Mouse (Mus musculus) liver, embryonic 15.5 days (tissue): ENCODE results near the gene Fbn1. TPM values are rescaled to one million over a fixed set of nuclear protein-coding genes. Genes with fewer than 3 reads are reported as not detected.

ENCODE experiments used
- ATAC-seq: fragments of 200-750 bp; cut with Nextera tagmentation; 2 replicates; pipeline ENCODE4 v1.8.0; 2017; ENCODE audit warnings: moderate number of reproducible peaks, mild to moderate bottlenecking, moderate library complexity; ENCODE audit not compliant: insufficient read depth
- H3K27ac ChIP-seq: fragments of 300-500 bp; sonication (generic); replicated peaks from 2 replicates; pipeline ENCODE4 v1.5.1; 2015; ENCODE audit warnings: mild to moderate bottlenecking, inconsistent platforms
- H3K27me3 ChIP-seq: fragments of 300-500 bp; sonication (generic); 2 replicates; pipeline ENCODE4 v1.6.1; 2015; ENCODE audit warnings: mild to moderate bottlenecking, inconsistent platforms
- H3K36me3 ChIP-seq: fragments of 300-500 bp; sonication (generic); replicated peaks from 2 replicates; pipeline ENCODE4 v1.6.1; 2015; ENCODE audit warnings: moderate library complexity, mild to moderate bottlenecking, inconsistent platforms
- H3K4me1 ChIP-seq: fragments of 300-500 bp; sonication (generic); replicated peaks from 2 replicates; pipeline ENCODE4 v1.6.1; 2015; ENCODE audit warnings: inconsistent platforms
- H3K4me2 ChIP-seq: fragments of 300-500 bp; sonication (generic); 2 replicates; pipeline ENCODE4 v1.6.1; 2015; ENCODE audit warnings: moderate library complexity, mild to moderate bottlenecking, inconsistent platforms
- H3K4me3 ChIP-seq: fragments of 300-500 bp; sonication (generic); replicated peaks from 2 replicates; pipeline ENCODE4 v1.5.1; 2015; ENCODE audit warnings: mild to moderate bottlenecking, inconsistent platforms
- H3K9ac ChIP-seq: fragments of 300-500 bp; sonication (generic); 2 replicates; pipeline ENCODE4 v1.6.1; 2015; ENCODE audit warnings: moderate library complexity, mild to moderate bottlenecking, inconsistent platforms
- H3K9me3 ChIP-seq: fragments of 300-500 bp; sonication (generic); replicated peaks from 2 replicates; pipeline ENCODE4 v1.6.1; 2016; ENCODE audit warnings: inconsistent platforms
- WGBS: fragments of 180-500 bp; shearing (Covaris S2); methylation state at CpG from one replicate; pipeline ENCODE4 v1.1.7; 2015; ENCODE audit warnings: mixed read lengths; ENCODE audit not compliant: insufficient replicate concordance; 5-methylcytosine and 5-hydroxymethylcytosine counted together
- polyA plus RNA-seq: library from polyadenylated mRNA; unstranded; fragments of >200 nt; fragmentation: Nextera tagmentation; extraction: Ambion mirVana; gene quantifications from 2 replicates; pipeline ENCODE4 v1.2.1, GENCODE M21; 2015

Fbn1 gene
- polyA plus RNA-seq, 1 experiment from 2014 or later = 1.1 TPM

GRCm38 (mm10) chr2:125496696-125497095 is 11.1 kb downstream of the Fbn1 start:
- H3K4me2 ChIP-seq = no peak overlapping the region
- H3K9ac ChIP-seq = no peak overlapping the region
- no peaks in the 10 kb centered on the region for H3K4me1 ChIP-seq
- H3K27me3 ChIP-seq = 0 out of 2 replicates have a peak, but pooled peaks cover 3% of the 10 kb centered on the region
- no peak overlapping the region for H3K4me3 ChIP-seq
- H3K27ac ChIP-seq = no peak overlapping the region
- WGBS = 52% methylated on average over 5 of the region's 5 CpGs
- no peaks in the 10 kb centered on the region for H3K36me3 ChIP-seq
- no peaks in the 10 kb centered on the region for H3K9me3 ChIP-seq
- no peak for ATAC-seq

GRCm38 (mm10) chr2:125494831-125495812 is 12.7 kb downstream of the Fbn1 start:
- WGBS = 58% methylated on average over 20 of the region's 20 CpGs
- Histone ChIP-seq H3K36me3 (no peaks in the 10 kb centered on the region), H3K4me2 (no peak overlapping the region), H3K27me3 (no peaks in the 10 kb centered on the region), H3K4me1 (no peaks in the 10 kb centered on the region), H3K4me3 (no peak overlapping the region), H3K9ac (no peak overlapping the region), H3K9me3 (no peaks in the 10 kb centered on the region), H3K27ac (no peak overlapping the region)
- no peak for ATAC-seq

GRCm38 (mm10) chr2:125494291-125494690 is 13.5 kb downstream of the Fbn1 start:
- H3K4me2 ChIP-seq = no peak overlapping the region
- H3K27me3 ChIP-seq = no peaks in the 10 kb centered on the region
- no peaks in the 10 kb centered on the region for H3K4me1 ChIP-seq
- 79% methylated on average over 2 of the region's 2 CpGs for WGBS
- no peak overlapping the region for H3K9ac ChIP-seq
- H3K4me3 ChIP-seq = no peak overlapping the region
- ATAC-seq = no peak
- H3K27ac ChIP-seq = no peak overlapping the region
- no peaks in the 10 kb centered on the region for H3K36me3 ChIP-seq
- no peaks in the 10 kb centered on the region for H3K9me3 ChIP-seq

- H3K4me2 ChIP-seq = no peak overlapping the region
- whole genome bisulfite sequencing = 37% methylated on average over 15 of the region's 15 CpGs
- no peak overlapping the region for H3K9ac ChIP-seq
- no peak overlapping the region for H3K27ac ChIP-seq
- no peak for ATAC-seq
- no peaks in the 10 kb centered on the region for H3K27me3 ChIP-seq
- no peaks in the 10 kb centered on the region for H3K4me1 ChIP-seq
- no peaks in the 10 kb centered on the region for H3K9me3 ChIP-seq
- no peaks in the 10 kb centered on the region for H3K36me3 ChIP-seq
- H3K4me3 ChIP-seq = no peak overlapping the region
These were observed 15.5 kb downstream of the Fbn1 start for GRCm38 (mm10) chr2:125492050-125492900.

- Histone ChIP-seq H3K9ac (no peak overlapping the region), H3K9me3 (no peaks in the 10 kb centered on the region), H3K4me2 (no peak overlapping the region), H3K27ac (no peak overlapping the region), H3K4me3 (no peak overlapping the region), H3K4me1 (no peaks in the 10 kb centered on the region), H3K27me3 (no peaks in the 10 kb centered on the region), H3K36me3 (no peaks in the 10 kb centered on the region)
- 69% methylated on average over 1 of the region's 1 CpGs for WGBS
- no peak for ATAC-seq
These were observed 17.8 kb downstream of the Fbn1 start for GRCm38 (mm10) chr2:125489979-125490378.

- Histone ChIP-seq H3K9ac (no peak overlapping the region), H3K27ac (no peak overlapping the region), H3K4me2 (no peak overlapping the region), H3K4me3 (no peak overlapping the region), H3K36me3 (no peaks in the 10 kb centered on the region), H3K4me1 (no peaks in the 10 kb centered on the region), H3K9me3 (no peaks in the 10 kb centered on the region), H3K27me3 (no peaks in the 10 kb centered on the region)
- 61% methylated on average over 9 of the region's 9 CpGs for WGBS
- no peak for ATAC-seq
These were observed 22.9 kb downstream of the Fbn1 start for GRCm38 (mm10) chr2:125484910-125485309.

GRCm38 (mm10) chr2:125484164-125484563 is 23.6 kb downstream of the Fbn1 start:
- no peak for ATAC-seq
- H3K36me3 ChIP-seq = no peaks in the 10 kb centered on the region
- no peak overlapping the region for H3K9ac ChIP-seq
- no peaks in the 10 kb centered on the region for H3K9me3 ChIP-seq
- no peak overlapping the region for H3K4me3 ChIP-seq
- no peaks in the 10 kb centered on the region for H3K4me1 ChIP-seq
- no peak overlapping the region for H3K27ac ChIP-seq
- H3K27me3 ChIP-seq = no peaks in the 10 kb centered on the region
- no peak overlapping the region for H3K4me2 ChIP-seq

- Histone ChIP-seq H3K4me1 (no peaks in the 10 kb centered on the region), H3K4me2 (no peak overlapping the region), H3K27ac (no peak overlapping the region), H3K27me3 (no peaks in the 10 kb centered on the region), H3K9me3 (no peaks in the 10 kb centered on the region), H3K36me3 (no peaks in the 10 kb centered on the region), H3K4me3 (no peak overlapping the region), H3K9ac (no peak overlapping the region)
- no peak for ATAC-seq
- 63% methylated on average over 9 of the region's 9 CpGs for WGBS
These were observed 26.1 kb downstream of the Fbn1 start for GRCm38 (mm10) chr2:125481531-125482317.

GRCm38 (mm10) chr2:125481116-125481515 is 26.7 kb downstream of the Fbn1 start:
- Histone ChIP-seq H3K9ac (no peak overlapping the region), H3K36me3 (no peaks in the 10 kb centered on the region), H3K27ac (no peak overlapping the region), H3K27me3 (no peaks in the 10 kb centered on the region), H3K4me1 (no peaks in the 10 kb centered on the region), H3K9me3 (no peaks in the 10 kb centered on the region), H3K4me3 (no peak overlapping the region), H3K4me2 (no peak overlapping the region)
- ATAC-seq = no peak
- WGBS = 58% methylated on average over 4 of the region's 4 CpGs

- Histone ChIP-seq H3K36me3 (no peaks in the 10 kb centered on the region), H3K27me3 (no peaks in the 10 kb centered on the region), H3K4me3 (no peak overlapping the region), H3K27ac (no peak overlapping the region), H3K9me3 (no peaks in the 10 kb centered on the region), H3K4me1 (no peaks in the 10 kb centered on the region), H3K4me2 (no peak overlapping the region), H3K9ac (no peak overlapping the region)
- ATAC-seq = no peak
- WGBS = 49% methylated on average over 5 of the region's 5 CpGs
These were observed 27.7 kb downstream of the Fbn1 start for GRCm38 (mm10) chr2:125480057-125480456.

- H3K4me3 ChIP-seq = no peak overlapping the region
- no peak overlapping the region for H3K27ac ChIP-seq
- ATAC-seq = no peak
- no peaks in the 10 kb centered on the region for H3K9me3 ChIP-seq
- 32% methylated on average over 4 of the region's 4 CpGs for WGBS
- no peaks in the 10 kb centered on the region for H3K27me3 ChIP-seq
- no peaks in the 10 kb centered on the region for H3K4me1 ChIP-seq
- H3K4me2 ChIP-seq = no peak overlapping the region
- H3K9ac ChIP-seq = no peak overlapping the region
- H3K36me3 ChIP-seq = no peaks in the 10 kb centered on the region
These were observed 29.1 kb downstream of the Fbn1 start for GRCm38 (mm10) chr2:125478705-125479104.
